Mouse (Mus musculus): ENCODE measurements around the gene Abr.

Abr gene

GRCm38 (mm10) chr11:76622152-76622565, at the start of gene Abr:
Gene Abr, minus strand, starts transcription at chr11:76622314.
- peak; percentile 32 for DNase-seq

- no peak for DNase-seq
These were observed 45.7 kb upstream of the Abr start for GRCm38 (mm10) chr11:76667807-76668206.

GRCm38 (mm10) chr11:76666002-76666649, 44.0 kb upstream of the Abr start:
- no peak for DNase-seq

GRCm38 (mm10) chr11:76661790-76662468, 39.8 kb upstream of the Abr start:
- DNase-seq: no peak

GRCm38 (mm10) chr11:76659138-76659930, 37.2 kb upstream of the Abr start:
- DNase-seq: no peak

GRCm38 (mm10) chr11:76657450-76657970, 35.4 kb upstream of the Abr start:
- DNase-seq: no peak

GRCm38 (mm10) chr11:76655106-76655505, 33.0 kb upstream of the Abr start:
- DNase-seq: peak; percentile 20

GRCm38 (mm10) chr11:76652838-76653334, 30.8 kb upstream of the Abr start:
- DNase-seq: no peak

GRCm38 (mm10) chr11:76650862-76651560, 28.9 kb upstream of the Abr start:
- no peak for DNase-seq

- peak; percentile 73 for DNase-seq
These were observed 25.4 kb upstream of the Abr start for GRCm38 (mm10) chr11:76647500-76647899.

GRCm38 (mm10) chr11:76647062-76647461, 24.9 kb upstream of the Abr start:
- no peak for DNase-seq

- DNase-seq: peak; percentile 81
These were observed 23.8 kb upstream of the Abr start for GRCm38 (mm10) chr11:76645955-76646354.

- no peak for DNase-seq
These were observed 22.9 kb upstream of the Abr start for GRCm38 (mm10) chr11:76645036-76645435.

- DNase-seq: no peak
These were observed 22.1 kb upstream of the Abr start for GRCm38 (mm10) chr11:76644257-76644656.

- no peak for DNase-seq
These were observed 18.1 kb upstream of the Abr start for GRCm38 (mm10) chr11:76640231-76640630.

- no peak for DNase-seq
These were observed 17.3 kb upstream of the Abr start for GRCm38 (mm10) chr11:76639269-76639985.

GRCm38 (mm10) chr11:76630487-76630886, 8.4 kb upstream of the Abr start:
- DNase-seq: no peak

GRCm38 (mm10) chr11:76630023-76630422, 7.9 kb upstream of the Abr start:
- DNase-seq: no peak

- DNase-seq: no peak
These were observed 6.5 kb upstream of the Abr start for GRCm38 (mm10) chr11:76628613-76629012.

- DNase-seq: no peak
These were observed 2.8 kb upstream of the Abr start for GRCm38 (mm10) chr11:76624881-76625280.

GRCm38 (mm10) chr11:76624071-76624470, 2.0 kb upstream of the Abr start:
- no peak for DNase-seq
